Mouse (Mus musculus) myocyte (in vitro differentiated cells): ENCODE measurements around the gene Gm525. TPM values are rescaled to one million over a fixed set of nuclear protein-coding genes. Genes with fewer than 3 reads are reported as not detected.

Experiments
- polyA plus RNA-seq: library from polyadenylated mRNA; unstranded; fragments of >200 nt; fragmentation: generic; extraction: Trizol; gene quantifications from one replicate; pipeline ENCODE4 v1.2.1, GENCODE M21; 2012; ENCODE audit warnings: missing spikeins

Gm525 gene
- polyA plus RNA-seq, 1 experiment: not detected

Other genes with a start within 250 kb of the Gm525 start
- 25.4 TPM for gene Akap1, start 209.3 kb upstream of the Gm525 start, polyA plus RNA-seq
- 172 TPM for gene Scpep1, start 118.4 kb upstream of the Gm525 start, polyA plus RNA-seq
- 0.19 TPM for gene Elobl, start 106.9 kb upstream of the Gm525 start, polyA plus RNA-seq
- gene Coil, start 103.6 kb upstream of the Gm525 start, polyA plus RNA-seq: 3.1 TPM
- 6.5 TPM for gene Trim25, start 74.5 kb upstream of the Gm525 start, polyA plus RNA-seq
- 1.5 TPM for gene Dgke, start 7.0 kb upstream of the Gm525 start, polyA plus RNA-seq
- gene Nog, start 228.5 kb downstream of the Gm525 start, polyA plus RNA-seq: 3.7 TPM